Mouse (Mus musculus) forebrain, embryonic 15.5 days (tissue): ENCODE measurements at regions not wholly inside any gene's neighbourhood (a gene's known extent, or its start where the extent isn't known, plus 50 kb on each side); places are given as distances from the start of the nearest gene placed in this dataset.
A peak's percentile ranks its signal among the peaks of the same experiment; 100 is the strongest.

ENCODE experiments used
- ATAC-seq: fragments of 200-750 bp; cut with Nextera tagmentation; replicated peaks from 2 replicates; pipeline ENCODE4 v1.8.0; 2017; ENCODE audit warnings: mild to moderate bottlenecking, moderate TSS enrichment, moderate library complexity
- H3K27ac ChIP-seq: fragments of 300-500 bp; sonication (generic); replicated peaks from 2 replicates; pipeline ENCODE4 v1.5.1; 2015; ENCODE audit warnings: mild to moderate bottlenecking, inconsistent platforms
- H3K27me3 ChIP-seq: fragments of 300-500 bp; sonication (generic); 2 replicates; pipeline ENCODE4 v1.6.1; 2015; ENCODE audit warnings: inconsistent platforms
- H3K36me3 ChIP-seq: fragments of 300-500 bp; sonication (generic); 2 replicates; pipeline ENCODE4 v1.6.1; 2015; ENCODE audit warnings: mild to moderate bottlenecking, inconsistent platforms
- H3K4me1 ChIP-seq: fragments of 300-500 bp; sonication (generic); 2 replicates; pipeline ENCODE4 v1.6.1; 2015; ENCODE audit warnings: inconsistent platforms
- H3K4me2 ChIP-seq: fragments of 300-500 bp; sonication (generic); replicated peaks from 2 replicates; pipeline ENCODE4 v1.6.1; 2015; ENCODE audit warnings: mild to moderate bottlenecking, inconsistent platforms
- H3K4me3 ChIP-seq: fragments of 300-500 bp; sonication (generic); 2 replicates; pipeline ENCODE4 v1.5.1; 2015; ENCODE audit warnings: mild to moderate bottlenecking, inconsistent platforms
- H3K9ac ChIP-seq: fragments of 300-500 bp; sonication (generic); replicated peaks from 2 replicates; pipeline ENCODE4 v1.6.1; 2015; ENCODE audit warnings: mild to moderate bottlenecking, inconsistent platforms
- H3K9me3 ChIP-seq: fragments of 300-500 bp; sonication (generic); 2 replicates; pipeline ENCODE4 v1.6.1; 2016; ENCODE audit warnings: inconsistent platforms
- WGBS: fragments of 180-500 bp; shearing (Covaris S2); methylation state at CpG from one replicate; pipeline ENCODE4 v1.1.7; 2015; ENCODE audit warnings: mixed read lengths; 5-methylcytosine and 5-hydroxymethylcytosine counted together

- H3K36me3 ChIP-seq: no peaks in the 10 kb centered on the region
- peaks cover 13% of the 10 kb centered on the region for H3K4me1 ChIP-seq
- peak overlapping the region; percentile 77 for H3K27ac ChIP-seq
- H3K4me2 ChIP-seq: peak overlapping the region; percentile 14; the same call in 1 of the 2 replicates
- H3K9me3 ChIP-seq: no peaks in the 10 kb centered on the region
- H3K4me3 ChIP-seq: no peak overlapping the region
- H3K27me3 ChIP-seq: no peaks in the 10 kb centered on the region
- WGBS: 4% methylated on average over 13 of the region's 13 CpGs
- peak; percentile 98 for ATAC-seq
- peak overlapping the region; percentile 5; the same call in 1 of the 2 replicates for H3K9ac ChIP-seq
Measured at GRCm38 (mm10) chr16:64068787-64069673, 205.1 kb upstream of the Epha3 start.

GRCm38 (mm10) chr16:64062584-64062983 is 198.6 kb upstream of the Epha3 start:
- no peaks in the 10 kb centered on the region for H3K4me1 ChIP-seq
- no peak overlapping the region for H3K4me3 ChIP-seq
- no peak overlapping the region for H3K4me2 ChIP-seq
- no peak overlapping the region for H3K27ac ChIP-seq
- no peak overlapping the region for H3K9ac ChIP-seq
- peak; percentile 32; the same call in 1 of the 2 replicates for ATAC-seq
- H3K9me3 ChIP-seq: no peaks in the 10 kb centered on the region
- 40% methylated on average over 4 of the region's 4 CpGs for WGBS
- no peaks in the 10 kb centered on the region for H3K27me3 ChIP-seq
- H3K36me3 ChIP-seq: no peaks in the 10 kb centered on the region

GRCm38 (mm10) chr16:64058712-64059111 is 194.7 kb upstream of the Epha3 start:
- Histone ChIP-seq H3K27ac (no peak overlapping the region), H3K4me2 (no peak overlapping the region), H3K9ac (no peak overlapping the region), H3K4me3 (no peak overlapping the region), H3K36me3 (no peaks in the 10 kb centered on the region), H3K9me3 (no peaks in the 10 kb centered on the region), H3K4me1 (peaks cover 4% of the 10 kb centered on the region; the same call in 1 of the 2 replicates), H3K27me3 (no peaks in the 10 kb centered on the region)
- WGBS: 63% methylated on average over 8 of the region's 8 CpGs
- no peak for ATAC-seq

- Histone ChIP-seq H3K4me3 (no peak overlapping the region), H3K9me3 (no peaks in the 10 kb centered on the region), H3K36me3 (no peaks in the 10 kb centered on the region), H3K27ac (no peak overlapping the region), H3K9ac (no peak overlapping the region), H3K27me3 (no peaks in the 10 kb centered on the region), H3K4me2 (no peak overlapping the region), H3K4me1 (peaks cover 4% of the 10 kb centered on the region; the same call in 1 of the 2 replicates)
- WGBS: 55% methylated on average over 1 of the region's 1 CpGs
- ATAC-seq: no peak; the same call in 1 of the 2 replicates
Measured at GRCm38 (mm10) chr16:64054346-64054745, 190.4 kb upstream of the Epha3 start.

- ATAC-seq: no peak
- H3K4me3 ChIP-seq: no peak overlapping the region
- no peak overlapping the region for H3K9ac ChIP-seq
- WGBS: 88% methylated on average over 1 of the region's 1 CpGs
- no peaks in the 10 kb centered on the region for H3K27me3 ChIP-seq
- no peaks in the 10 kb centered on the region for H3K36me3 ChIP-seq
- H3K27ac ChIP-seq: no peak overlapping the region
- no peak overlapping the region for H3K4me2 ChIP-seq
- H3K9me3 ChIP-seq: no peaks in the 10 kb centered on the region
- H3K4me1 ChIP-seq: no peaks in the 10 kb centered on the region
Measured at GRCm38 (mm10) chr16:64048026-64048425, 184.1 kb upstream of the Epha3 start.

- H3K27me3 ChIP-seq: no peaks in the 10 kb centered on the region
- no peaks in the 10 kb centered on the region for H3K9me3 ChIP-seq
- 34% methylated on average over 10 of the region's 10 CpGs for WGBS
- peak; percentile 86 for ATAC-seq
- H3K27ac ChIP-seq: peak overlapping the region; percentile 74
- no peak overlapping the region for H3K4me2 ChIP-seq
- H3K4me1 ChIP-seq: peaks cover 4% of the 10 kb centered on the region; the same call in 1 of the 2 replicates
- no peak overlapping the region for H3K4me3 ChIP-seq
- no peak overlapping the region for H3K9ac ChIP-seq
- H3K36me3 ChIP-seq: no peaks in the 10 kb centered on the region
Measured at GRCm38 (mm10) chr16:64033049-64033448, 169.1 kb upstream of the Epha3 start.

- H3K9me3 ChIP-seq: no peaks in the 10 kb centered on the region
- H3K9ac ChIP-seq: no peak overlapping the region
- H3K27ac ChIP-seq: no peak overlapping the region
- H3K4me3 ChIP-seq: no peak overlapping the region
- no peak overlapping the region for H3K4me2 ChIP-seq
- H3K27me3 ChIP-seq: no peaks in the 10 kb centered on the region
- no peaks in the 10 kb centered on the region for H3K36me3 ChIP-seq
- ATAC-seq: no peak
- no peaks in the 10 kb centered on the region for H3K4me1 ChIP-seq
Measured at GRCm38 (mm10) chr16:64023981-64024380, 160.0 kb upstream of the Epha3 start.

GRCm38 (mm10) chr16:64000884-64001283 is 136.9 kb upstream of the Epha3 start:
- no peak overlapping the region for H3K9ac ChIP-seq
- WGBS: 47% methylated on average over 5 of the region's 5 CpGs
- H3K4me3 ChIP-seq: no peak overlapping the region
- H3K4me1 ChIP-seq: no peaks in the 10 kb centered on the region
- no peaks in the 10 kb centered on the region for H3K9me3 ChIP-seq
- H3K4me2 ChIP-seq: no peak overlapping the region
- 0 out of 2 replicates have a peak, but pooled peaks have one; percentile 51 for ATAC-seq
- no peaks in the 10 kb centered on the region for H3K27me3 ChIP-seq
- H3K36me3 ChIP-seq: no peaks in the 10 kb centered on the region
- H3K27ac ChIP-seq: 0 out of 2 replicates have a peak overlapping the region, but pooled peaks have one; percentile 18

GRCm38 (mm10) chr16:63967407-63967806 is 103.4 kb upstream of the Epha3 start:
- peak overlapping the region; percentile 51 for H3K27ac ChIP-seq
- H3K9ac ChIP-seq: no peak overlapping the region
- no peak overlapping the region for H3K4me2 ChIP-seq
- no peaks in the 10 kb centered on the region for H3K4me1 ChIP-seq
- H3K9me3 ChIP-seq: no peaks in the 10 kb centered on the region
- no peaks in the 10 kb centered on the region for H3K36me3 ChIP-seq
- no peaks in the 10 kb centered on the region for H3K27me3 ChIP-seq
- WGBS: 54% methylated on average over 2 of the region's 2 CpGs
- H3K4me3 ChIP-seq: no peak overlapping the region
- peak; percentile 77; the same call in 1 of the 2 replicates for ATAC-seq

- Histone ChIP-seq H3K27me3 (no peaks in the 10 kb centered on the region), H3K4me1 (peaks cover 4% of the 10 kb centered on the region; the same call in 1 of the 2 replicates), H3K4me2 (no peak overlapping the region), H3K27ac (no peak overlapping the region), H3K9ac (no peak overlapping the region), H3K4me3 (no peak overlapping the region), H3K36me3 (no peaks in the 10 kb centered on the region), H3K9me3 (no peaks in the 10 kb centered on the region)
- WGBS: 40% methylated on average over 1 of the region's 1 CpGs
- ATAC-seq: no peak
Measured at GRCm38 (mm10) chr16:63960786-63961185, 96.8 kb upstream of the Epha3 start.

GRCm38 (mm10) chr16:63958154-63958553 is 94.2 kb upstream of the Epha3 start:
- H3K27ac ChIP-seq: no peak overlapping the region
- H3K27me3 ChIP-seq: no peaks in the 10 kb centered on the region
- 4% methylated on average over 6 of the region's 6 CpGs for WGBS
- peak overlapping the region; percentile 13 for H3K4me2 ChIP-seq
- no peaks in the 10 kb centered on the region for H3K36me3 ChIP-seq
- no peak overlapping the region for H3K9ac ChIP-seq
- peak; percentile 90 for ATAC-seq
- no peak overlapping the region for H3K4me3 ChIP-seq
- peaks cover 4% of the 10 kb centered on the region; the same call in 1 of the 2 replicates for H3K4me1 ChIP-seq
- H3K9me3 ChIP-seq: no peaks in the 10 kb centered on the region

- no peak overlapping the region for H3K4me2 ChIP-seq
- no peak overlapping the region for H3K4me3 ChIP-seq
- H3K36me3 ChIP-seq: no peaks in the 10 kb centered on the region
- no peaks in the 10 kb centered on the region for H3K27me3 ChIP-seq
- H3K9me3 ChIP-seq: no peaks in the 10 kb centered on the region
- no peak for ATAC-seq
- H3K27ac ChIP-seq: no peak overlapping the region
- H3K9ac ChIP-seq: no peak overlapping the region
- no peaks in the 10 kb centered on the region for H3K4me1 ChIP-seq
- 26% methylated on average over 3 of the region's 3 CpGs for WGBS
Measured at GRCm38 (mm10) chr16:63925195-63925594, 61.2 kb upstream of the Epha3 start.
